Mouse (Mus musculus) NIH3T3 (cell line): ENCODE measurements around the gene Ltv1.
"Not testable (repeated sequence)": the region's sequence is repeated elsewhere in the genome, so short reads cannot be mapped to it uniquely, and the experiment has no call there.

Experiments used
- DNase-seq: peaks from one replicate; pipeline ENCODE4 v3.0.0-alpha.2; 2012; ENCODE audit warnings: low read depth

Gene Ltv1

DNA sequence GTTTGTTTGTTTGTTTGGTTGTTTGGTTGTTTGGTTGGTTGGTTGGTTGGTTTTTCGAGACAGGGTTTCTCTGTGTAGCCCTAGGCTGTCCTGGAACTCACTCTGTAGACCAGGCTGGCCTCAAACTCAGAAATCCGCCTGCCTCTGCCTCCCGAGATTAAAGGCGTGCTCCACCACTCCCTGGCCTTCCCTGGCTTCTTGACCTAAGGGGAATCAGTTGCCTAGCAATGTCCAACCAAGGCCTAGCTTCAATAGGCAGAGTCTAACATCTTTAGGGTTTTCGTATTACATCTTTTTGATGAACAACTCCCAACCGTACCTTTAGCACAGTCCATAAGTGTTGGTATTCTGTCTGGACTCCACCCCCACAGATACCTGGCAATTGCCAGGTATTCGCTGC is 528 bp upstream of the Ltv1 start:
- DNase-seq: not testable (repeated sequence)

GRCm38 (mm10) chr10:13189881-13190280 is 3.1 kb downstream of the Ltv1 start:
- no peak for DNase-seq

GRCm38 (mm10) chr10:13186754-13187153 is 6.2 kb downstream of the Ltv1 start:
- DNase-seq: no peak

- DNase-seq: no peak
Measured at GRCm38 (mm10) chr10:13184170-13184766, 8.7 kb downstream of the Ltv1 start.

GRCm38 (mm10) chr10:13180211-13180610 is 12.8 kb downstream of the Ltv1 start:
- no peak for DNase-seq

DNA sequence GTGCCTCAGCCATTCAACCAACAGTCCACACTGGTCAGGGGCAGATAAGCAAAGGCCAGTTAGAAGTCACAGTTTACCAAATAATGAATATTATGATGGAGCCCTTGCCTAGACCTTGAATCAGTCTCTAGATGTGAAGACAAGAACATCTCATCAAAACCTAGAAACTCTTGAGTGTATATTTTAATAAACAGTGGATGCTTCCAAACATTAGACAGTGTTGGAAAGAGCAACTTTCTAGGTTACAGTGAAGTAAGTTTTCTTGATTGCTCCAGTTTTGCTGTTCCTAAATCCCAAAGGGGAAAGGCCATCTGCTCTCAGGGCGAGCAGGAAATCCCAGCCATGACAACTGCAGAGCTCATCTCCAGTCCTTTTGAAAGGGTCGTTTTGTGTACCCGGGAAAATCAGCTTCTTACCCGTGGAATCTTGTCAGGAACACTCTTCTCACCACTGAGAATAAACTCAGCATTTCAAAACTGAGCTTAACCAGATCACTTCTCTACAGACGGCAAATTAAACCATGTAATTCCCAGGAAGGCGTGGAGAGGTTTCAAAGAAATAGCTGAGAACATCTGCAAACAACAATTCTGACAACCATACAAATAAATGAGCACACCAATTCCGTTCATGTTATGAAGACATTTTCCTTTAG is 14.9 kb downstream of the Ltv1 start, which contains the start of gene Zc2hc1b:
TSS of gene Zc2hc1b (minus strand) at position 51 of the 652 bp plus-strand sequence.
- DNase-seq: no peak

GRCm38 (mm10) chr10:13175866-13176265 is 17.1 kb downstream of the Ltv1 start:
- no peak for DNase-seq

- peak; percentile 23 for DNase-seq
Measured at GRCm38 (mm10) chr10:13172798-13173221, 20.2 kb downstream of the Ltv1 start.

- no peak for DNase-seq
Measured at GRCm38 (mm10) chr10:13171461-13171860, 21.5 kb downstream of the Ltv1 start.

GRCm38 (mm10) chr10:13170739-13171448 is 22.1 kb downstream of the Ltv1 start:
- DNase-seq: peak; percentile 78

DNA sequence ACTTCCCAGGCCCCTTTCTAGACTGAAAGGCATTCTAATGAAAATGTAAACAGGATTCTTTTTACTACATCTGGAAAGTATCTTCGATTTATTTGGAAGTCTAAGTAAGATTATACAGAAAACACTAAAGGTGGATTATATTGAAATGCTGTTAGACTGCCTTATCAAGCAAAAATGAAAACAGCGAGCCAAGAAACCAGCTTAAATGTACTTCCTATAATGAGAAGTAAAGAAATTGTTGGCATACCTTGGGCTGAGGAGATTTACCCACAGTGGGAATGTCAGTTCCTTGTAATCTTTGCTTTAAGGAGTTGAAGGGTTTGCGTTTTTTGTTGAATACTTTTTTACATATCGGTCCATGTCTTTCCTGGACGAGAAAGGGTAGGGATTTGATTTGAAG is 24.5 kb downstream of the Ltv1 start:
- DNase-seq: no peak

DNA sequence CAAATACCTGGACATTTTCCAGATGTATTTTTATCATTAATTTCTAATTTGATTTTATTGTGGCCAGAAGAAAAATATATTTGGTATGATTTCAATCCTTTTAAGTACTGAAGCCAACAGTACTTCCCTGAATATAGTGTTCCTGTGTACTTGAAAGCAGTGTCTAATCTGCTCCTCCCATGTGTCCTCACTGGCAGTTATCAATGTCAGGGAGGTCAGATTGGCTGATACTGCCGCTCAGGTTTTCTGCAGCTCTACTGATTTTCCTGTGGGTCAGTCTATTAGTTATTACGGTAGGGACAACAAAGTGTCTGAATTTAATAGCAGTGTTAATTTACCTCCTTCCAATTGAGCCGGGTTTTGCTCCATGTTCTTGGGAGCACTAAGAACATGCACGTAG is 30.9 kb downstream of the Ltv1 start:
- no peak for DNase-seq

DNA sequence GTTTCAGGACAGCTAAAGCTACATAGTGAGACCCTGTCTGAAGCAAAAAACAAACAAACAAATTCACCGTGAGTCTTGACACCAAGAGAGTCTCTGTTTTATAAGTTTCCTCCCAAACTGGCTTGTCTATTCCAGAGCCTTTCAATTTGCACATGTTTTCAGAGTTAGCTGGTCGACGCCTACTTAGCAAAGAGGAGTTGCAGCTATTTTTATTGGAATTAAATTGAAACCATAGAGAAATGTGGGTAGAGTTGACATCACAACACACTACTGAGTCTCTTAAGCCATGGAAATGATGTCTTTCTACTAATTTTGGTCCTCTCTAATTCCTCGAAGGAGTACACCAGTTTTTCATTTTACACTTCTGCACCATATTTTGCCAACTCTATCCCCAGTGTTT is 32.1 kb downstream of the Ltv1 start:
- no peak for DNase-seq

GRCm38 (mm10) chr10:13155377-13155776 is 37.6 kb downstream of the Ltv1 start:
- no peak for DNase-seq

DNA sequence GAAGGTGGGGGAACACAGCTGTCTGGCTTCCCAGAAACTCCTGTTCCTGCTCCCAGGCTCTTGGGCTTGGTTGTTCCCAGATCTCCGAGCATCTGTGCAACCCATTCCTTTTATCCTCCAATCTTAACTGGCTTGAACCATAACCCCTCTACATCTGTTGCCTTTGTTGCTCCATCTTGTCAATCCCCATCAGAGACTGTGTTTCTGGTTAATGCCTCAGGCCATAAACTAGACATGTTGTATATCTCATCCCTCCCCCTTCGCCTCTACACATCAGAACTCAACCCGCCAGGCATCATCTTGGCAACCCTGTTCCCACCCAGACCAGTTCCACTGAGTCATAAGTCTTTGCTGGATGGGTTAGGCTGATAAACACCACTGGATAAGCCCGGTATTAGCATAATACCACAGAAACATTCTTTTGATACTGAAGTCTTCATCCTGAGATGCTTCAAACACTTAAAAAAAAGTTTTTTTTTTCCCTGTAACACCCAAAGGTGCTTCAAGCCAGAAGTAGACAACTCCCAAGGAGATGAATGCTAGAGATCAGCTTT is 40.1 kb downstream of the Ltv1 start:
- DNase-seq: no peak

DNA sequence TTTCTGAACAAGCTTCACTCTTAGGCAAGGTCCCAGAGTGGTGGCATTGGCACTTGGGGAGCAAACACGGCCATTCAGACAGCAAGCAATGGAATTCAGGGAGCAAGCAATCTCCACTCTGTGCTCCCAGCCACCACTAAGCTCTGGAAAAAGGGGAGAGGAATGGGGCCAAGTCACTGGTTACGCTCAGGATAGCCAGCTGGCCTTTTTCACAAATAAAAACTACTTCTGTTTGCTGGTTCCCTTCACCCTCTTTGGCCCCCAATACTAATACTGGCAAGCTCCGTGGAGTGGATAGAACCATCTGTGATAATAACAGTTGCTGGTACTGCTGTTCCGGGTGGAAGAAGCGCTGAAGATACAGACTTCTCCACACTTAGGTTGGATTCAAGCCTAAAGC is 41.6 kb downstream of the Ltv1 start:
- no peak for DNase-seq

- DNase-seq: no peak
Measured at GRCm38 (mm10) chr10:13150435-13150834, 42.5 kb downstream of the Ltv1 start.

- no peak for DNase-seq
Measured at GRCm38 (mm10) chr10:13140434-13140833, 52.5 kb downstream of the Ltv1 start.

GRCm38 (mm10) chr10:13137906-13138305 is 55.1 kb downstream of the Ltv1 start:
- DNase-seq: no peak

- DNase-seq: no peak
Measured at GRCm38 (mm10) chr10:13135751-13136150, 57.2 kb downstream of the Ltv1 start.

- DNase-seq: no peak
Measured at GRCm38 (mm10) chr10:13135276-13135675, 57.7 kb downstream of the Ltv1 start.

- DNase-seq: no peak
Measured at GRCm38 (mm10) chr10:13133850-13134249, 59.1 kb downstream of the Ltv1 start.
